Mouse (Mus musculus): ENCODE data around the gene Cryaa. TPM values are rescaled to one million over a fixed set of nuclear protein-coding genes. Genes with fewer than 3 reads are reported as not detected.
"Not testable (repeated sequence)": the region's sequence is repeated elsewhere in the genome, so short reads cannot be mapped to it uniquely, and the experiment has no call there.

The Cryaa gene
- total RNA-seq, 2 experiments from 2014 or later, result not detected

GRCm38 (mm10) chr17:31658468-31659185 is 19.0 kb upstream of the Cryaa start, which contains the start of gene U2af1:
Gene U2af1, minus strand, starts transcription at chr17:31658892.
- ATAC-seq (replicated peaks; ENCODE audit: poor library complexity, severe bottlenecking), result peak; percentile 98

- no peak for ATAC-seq (replicated peaks; ENCODE audit: poor library complexity, severe bottlenecking)
These were observed 16.9 kb upstream of the Cryaa start for GRCm38 (mm10) chr17:31660661-31661250.

GRCm38 (mm10) chr17:31662855-31663254 is 14.8 kb upstream of the Cryaa start:
- ATAC-seq (replicated peaks; ENCODE audit: poor library complexity, severe bottlenecking), result no peak

- ATAC-seq (replicated peaks; ENCODE audit: poor library complexity, severe bottlenecking), result peak; percentile 96
These were observed 12.8 kb upstream of the Cryaa start for GRCm38 (mm10) chr17:31664760-31665159.

- no peak for ATAC-seq (replicated peaks; ENCODE audit: poor library complexity, severe bottlenecking)
These were observed 9.3 kb upstream of the Cryaa start for GRCm38 (mm10) chr17:31668306-31668705.

DNA sequence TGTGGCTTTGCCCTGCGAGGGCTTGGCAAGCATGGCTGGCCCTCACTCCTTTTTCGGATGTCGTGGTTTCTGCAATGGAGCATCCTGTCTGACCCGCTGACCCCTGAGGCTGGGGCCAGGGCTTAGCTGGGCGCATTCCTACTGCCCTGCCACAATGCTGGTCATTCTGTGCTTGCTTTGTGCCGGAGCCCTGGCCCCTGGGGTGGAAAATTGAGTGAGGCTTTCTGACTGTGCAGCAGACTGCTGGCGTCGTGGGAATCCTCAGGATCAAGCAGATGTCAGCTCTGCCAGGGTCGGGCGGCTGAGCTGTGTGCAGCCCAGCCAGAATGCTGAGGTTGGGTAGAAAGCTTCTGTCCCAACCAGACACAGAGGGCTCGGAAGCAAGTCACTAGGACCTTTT is 7.4 kb upstream of the Cryaa start:
- no peak for ATAC-seq (replicated peaks; ENCODE audit: poor library complexity, severe bottlenecking)

DNA sequence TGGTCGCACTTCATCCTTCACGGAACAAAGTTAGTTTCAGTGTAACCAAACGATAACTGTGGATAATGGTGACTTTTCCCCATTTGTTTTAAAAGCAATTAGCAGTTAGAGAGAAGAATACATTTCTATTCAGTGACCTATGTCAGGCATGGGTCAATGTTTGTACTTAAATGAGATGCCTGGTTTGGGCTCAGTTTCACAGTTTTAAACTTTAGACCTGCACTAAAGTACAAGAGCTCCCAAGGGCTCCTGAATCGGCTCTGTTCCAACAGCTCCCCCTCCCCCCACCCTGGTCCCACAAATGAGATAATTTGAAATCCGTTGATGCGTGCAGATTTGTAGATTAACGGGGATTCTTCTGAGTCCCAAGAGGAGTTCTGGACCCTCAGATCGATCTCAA is 5.9 kb upstream of the Cryaa start:
- no peak for ATAC-seq (replicated peaks; ENCODE audit: poor library complexity, severe bottlenecking)

- peak; percentile 25; the same call in 1 of the 2 replicates for ATAC-seq (replicated peaks; ENCODE audit: poor library complexity, severe bottlenecking)
These were observed 5.3 kb upstream of the Cryaa start for GRCm38 (mm10) chr17:31672279-31672678.

DNA sequence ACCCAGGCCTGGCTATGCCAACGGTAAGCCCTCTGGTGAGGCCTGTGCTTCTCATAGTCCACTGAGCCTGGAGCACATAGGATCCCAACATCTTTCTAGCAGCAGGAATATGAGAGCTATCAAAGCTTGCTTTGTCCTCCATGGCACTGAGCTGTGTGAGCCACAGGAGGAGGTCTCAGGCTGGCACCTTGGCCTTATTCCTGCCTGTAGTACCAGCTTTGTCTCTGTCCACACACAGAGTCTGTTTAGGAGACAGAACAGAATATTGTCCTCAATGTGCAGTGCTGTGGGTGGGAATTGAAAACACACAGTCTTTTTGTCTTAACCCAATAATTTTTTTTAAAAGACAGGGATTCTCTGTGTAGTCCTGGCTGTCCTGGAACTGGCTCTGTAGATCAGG is 3.2 kb upstream of the Cryaa start:
- ATAC-seq (replicated peaks; ENCODE audit: poor library complexity, severe bottlenecking), result no peak

DNA sequence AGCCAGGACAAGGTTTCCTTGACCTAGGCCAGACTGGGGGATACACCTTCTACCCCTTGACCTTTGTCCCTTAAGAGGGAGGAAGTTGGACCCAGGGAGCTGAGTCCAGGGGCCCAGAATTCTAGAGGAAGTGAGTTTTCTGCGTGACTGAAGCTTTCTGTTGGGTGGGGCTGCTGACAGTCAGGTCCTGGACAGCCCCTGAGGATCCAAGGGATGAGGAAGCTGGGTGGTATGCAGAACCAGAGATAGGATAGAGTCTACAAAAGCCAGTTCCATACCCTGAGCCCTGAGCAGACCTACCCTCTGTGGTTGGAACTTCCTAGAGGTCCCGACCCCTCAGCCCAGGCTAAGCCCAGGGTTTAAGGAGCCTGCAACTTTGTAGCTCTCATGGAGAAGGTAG is 2.8 kb downstream of the Cryaa start:
- ATAC-seq (replicated peaks; ENCODE audit: poor library complexity, severe bottlenecking), result peak; percentile 74

DNA sequence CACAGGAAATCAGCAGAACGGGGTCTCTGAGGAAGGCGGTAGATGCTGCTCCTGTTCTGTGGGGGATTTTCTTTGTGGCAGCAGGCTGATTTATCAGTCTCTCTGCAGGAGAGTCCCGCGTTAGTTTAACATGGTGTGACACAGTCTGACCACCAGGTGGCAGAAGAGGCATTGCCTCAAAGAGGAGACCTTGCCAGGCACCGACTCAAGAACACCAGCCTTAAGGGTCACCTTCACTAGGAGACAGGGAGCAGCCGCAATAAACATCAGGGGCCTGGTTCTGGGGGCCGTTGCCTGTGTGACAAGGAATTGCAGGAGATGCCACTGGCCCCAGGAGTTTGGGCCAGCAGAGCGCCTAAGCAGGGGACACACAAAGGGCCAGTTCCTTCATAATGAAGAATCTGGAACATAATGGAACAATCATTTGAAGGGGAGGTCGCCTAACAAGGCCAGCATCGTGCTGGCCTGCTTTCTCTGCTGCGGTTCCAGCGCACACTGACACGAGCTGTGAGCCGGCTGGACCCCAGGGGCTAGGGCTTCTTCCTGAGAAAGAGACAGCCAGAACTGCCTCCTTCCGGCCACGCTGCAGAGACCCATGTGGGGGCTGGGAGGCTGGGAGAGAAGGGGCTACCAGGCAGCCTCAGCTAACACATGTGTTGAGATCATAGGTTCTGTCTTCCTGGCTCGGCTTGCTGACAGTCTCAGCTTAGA is 8.1 kb downstream of the Cryaa start:
- peak; percentile 84 for ATAC-seq (replicated peaks; ENCODE audit: poor library complexity, severe bottlenecking)

- no peak for ATAC-seq (replicated peaks; ENCODE audit: poor library complexity, severe bottlenecking)
These were observed 8.6 kb downstream of the Cryaa start for GRCm38 (mm10) chr17:31686225-31686564.

DNA sequence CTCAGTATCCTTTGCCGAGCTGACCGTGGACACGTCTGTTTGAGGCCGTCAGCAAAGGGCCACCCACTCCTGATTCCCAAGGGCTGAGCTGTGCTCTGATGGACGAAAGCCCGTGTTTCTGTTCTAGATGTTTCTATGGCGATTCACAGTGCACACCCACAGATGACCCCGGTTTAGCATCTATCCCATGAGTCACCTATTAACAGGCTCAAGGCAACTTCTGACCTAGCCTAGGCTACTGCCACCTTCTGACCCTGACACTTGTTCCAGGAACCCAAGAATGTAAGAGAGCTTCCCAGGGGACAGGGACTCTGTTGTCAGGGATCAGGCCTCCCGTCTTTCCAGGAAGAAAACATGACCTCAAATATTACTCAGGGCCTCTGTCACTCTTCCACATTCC is 10.5 kb downstream of the Cryaa start:
- no peak for ATAC-seq (replicated peaks; ENCODE audit: poor library complexity, severe bottlenecking)

- ATAC-seq (replicated peaks; ENCODE audit: poor library complexity, severe bottlenecking), result 0 out of 2 replicates have a peak, but pooled peaks have one; percentile 32
These were observed 12.0 kb downstream of the Cryaa start for GRCm38 (mm10) chr17:31689606-31690005.

- ATAC-seq (replicated peaks; ENCODE audit: poor library complexity, severe bottlenecking), result no peak
These were observed 15.3 kb downstream of the Cryaa start for GRCm38 (mm10) chr17:31692918-31693317.

DNA sequence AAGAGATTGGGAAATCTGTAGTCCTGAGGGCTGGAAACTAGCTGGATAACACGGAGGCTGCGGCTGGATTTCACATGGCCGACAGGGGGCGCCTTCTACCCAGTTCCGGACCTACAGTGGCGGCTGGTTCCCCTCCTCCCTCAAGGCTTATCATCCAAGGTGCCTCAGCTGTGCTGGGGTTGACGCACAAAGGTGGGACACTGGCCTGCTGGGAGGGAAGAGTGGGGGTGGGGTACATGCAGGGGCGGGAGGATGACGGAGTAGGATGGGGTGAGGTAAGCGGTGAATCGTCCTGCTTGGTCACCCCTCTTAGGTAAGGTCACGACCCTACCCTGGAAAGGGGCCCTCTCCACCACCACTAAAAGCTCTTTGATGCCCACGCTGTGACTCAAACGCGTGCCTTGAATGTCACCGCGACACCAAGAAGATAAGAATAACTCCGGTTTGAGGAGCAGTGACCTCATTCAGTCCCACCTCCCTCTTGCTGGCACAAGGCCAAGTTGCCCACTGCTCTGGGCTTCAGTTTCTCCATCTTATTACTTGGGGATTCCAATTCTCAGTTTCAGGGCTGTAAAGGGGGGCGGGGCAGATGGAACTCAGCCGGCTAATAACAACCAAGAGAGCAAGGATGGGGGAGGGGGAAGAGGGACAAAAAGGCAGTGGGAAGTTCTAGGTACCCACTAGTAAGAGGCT is 15.9 kb downstream of the Cryaa start:
- ATAC-seq (replicated peaks; ENCODE audit: poor library complexity, severe bottlenecking), result peak; percentile 58

DNA sequence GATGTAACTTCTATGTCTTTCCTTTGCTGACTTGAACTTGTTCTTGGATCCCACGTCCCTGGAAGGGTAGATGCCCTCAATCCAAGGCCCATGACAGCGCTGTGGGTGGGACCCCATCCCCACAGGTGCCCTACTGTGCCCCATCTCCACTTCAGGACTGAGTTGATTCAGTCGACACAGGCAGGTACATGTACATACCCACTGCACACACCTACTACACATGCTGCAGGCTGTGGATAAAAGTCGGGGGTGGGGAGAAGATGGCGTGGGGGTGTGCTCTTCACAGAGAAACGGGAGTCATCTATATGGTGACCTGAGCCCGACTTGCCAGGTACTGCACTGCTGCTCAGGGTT is 16.4 kb downstream of the Cryaa start:
- ATAC-seq (replicated peaks; ENCODE audit: poor library complexity, severe bottlenecking), result no peak

DNA sequence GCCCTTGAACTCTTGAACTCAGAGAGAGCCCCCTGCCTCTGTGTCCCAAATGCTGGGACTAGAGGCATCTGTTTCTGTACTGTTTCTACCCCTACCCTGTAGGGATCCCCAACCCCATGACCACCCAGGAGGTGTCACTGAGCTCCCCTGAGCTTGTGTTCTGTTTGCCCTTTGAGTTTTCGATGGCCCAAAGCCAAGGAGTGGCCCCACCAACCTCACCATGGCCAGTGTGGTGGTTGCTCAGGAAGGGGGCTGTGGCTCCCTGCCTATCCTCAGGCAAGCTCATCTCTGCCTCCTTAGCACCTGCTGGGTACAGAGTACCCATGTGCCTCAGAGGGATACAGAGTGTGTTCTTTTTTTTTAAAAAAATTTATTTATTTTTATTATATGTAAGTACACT is 17.3 kb downstream of the Cryaa start:
- ATAC-seq (replicated peaks; ENCODE audit: poor library complexity, severe bottlenecking), result no peak

DNA sequence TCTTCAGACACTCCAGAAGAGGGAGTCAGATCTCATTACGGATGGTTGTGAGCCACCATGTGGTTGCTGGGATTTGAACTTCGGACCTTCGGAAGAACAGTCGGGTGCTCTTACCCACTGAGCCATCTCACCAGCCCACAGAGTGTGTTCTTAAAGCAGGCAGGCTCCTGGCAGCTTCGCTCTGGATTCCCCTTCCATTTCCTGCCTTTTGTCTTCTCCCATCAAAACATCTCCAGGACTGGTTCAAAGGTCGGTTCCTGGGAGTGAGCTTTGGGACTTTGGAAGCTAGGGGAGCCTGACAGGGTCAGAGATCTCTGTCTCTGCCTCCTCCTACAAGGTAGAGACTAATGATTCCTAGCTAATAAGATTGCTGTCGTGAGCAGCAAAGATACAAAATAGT is 17.7 kb downstream of the Cryaa start:
- ATAC-seq (replicated peaks; ENCODE audit: poor library complexity, severe bottlenecking), result not testable (repeated sequence)

DNA sequence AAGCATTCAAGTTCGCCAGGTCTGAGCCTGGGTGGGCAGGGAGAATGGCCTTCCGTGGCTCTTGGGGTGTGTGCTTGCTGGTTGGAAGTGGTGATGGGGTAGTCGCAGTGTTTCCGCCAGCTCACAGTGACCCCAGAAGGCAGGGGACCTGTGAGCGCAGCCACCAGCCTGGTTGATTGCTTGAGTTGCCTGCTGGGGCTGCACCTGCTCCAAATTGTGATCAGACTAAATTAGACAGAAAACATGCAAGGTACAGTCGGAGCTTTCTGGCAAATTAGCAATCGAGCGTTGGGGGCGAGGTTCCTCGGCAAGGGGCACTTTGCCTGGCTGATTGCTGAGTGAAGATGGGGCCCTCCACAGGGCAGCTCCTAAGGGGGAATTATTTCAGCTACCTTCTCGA is 20.7 kb downstream of the Cryaa start:
- ATAC-seq (replicated peaks; ENCODE audit: poor library complexity, severe bottlenecking), result no peak
